Mouse (Mus musculus) bone marrow macrophage, adult 2 months (primary cell): ENCODE results near the gene Fbxo11. TPM values are rescaled to one million over a fixed set of nuclear protein-coding genes. Genes with fewer than 3 reads are reported as not detected.

Experiments used
- H3K27ac ChIP-seq: 2 replicates; pipeline ENCODE4 v1.5.1; 2012; ENCODE audit warnings: low read depth, low read length; ENCODE audit not compliant: insufficient read depth
- H3K4me1 ChIP-seq: 2 replicates; pipeline ENCODE4 v1.6.1; 2012; ENCODE audit warnings: low read length; ENCODE audit not compliant: control insufficient read depth, insufficient read depth
- H3K4me3 ChIP-seq: 2 replicates; pipeline ENCODE4 v1.5.1; 2012; ENCODE audit warnings: mild to moderate bottlenecking, low read length, moderate library complexity; ENCODE audit not compliant: insufficient read depth
- CTCF ChIP-seq: IDR thresholded peaks from 2 replicates; pipeline ENCODE4 v1.5.1; 2012; ENCODE audit warnings: low read depth, mild to moderate bottlenecking, low read length, moderate library complexity
- POLR2A ChIP-seq: IDR thresholded peaks from 2 replicates; pipeline ENCODE4 v1.6.1; 2012; ENCODE audit warnings: mild to moderate bottlenecking, low read depth, low read length, borderline replicate concordance
- polyA plus RNA-seq: library from polyadenylated mRNA; stranded (reverse); fragments of >200 nt; gene quantifications from 2 replicates; pipeline ENCODE4 v1.2.4, GENCODE M21; 2012; ENCODE audit not compliant: missing spikeins, insufficient read depth, insufficient read length

Gene Fbxo11
- polyA plus RNA-seq, 1 experiment = 82.9 TPM

- no peak overlapping the region for H3K27ac ChIP-seq
- H3K4me3 ChIP-seq = no peak overlapping the region
- no peak for TF ChIP-seq CTCF
- no peak for TF ChIP-seq POLR2A
- peaks cover 6% of the 10 kb centered on the region for H3K4me1 ChIP-seq
These were observed 33.2 kb upstream of the Fbxo11 start for GRCm38 (mm10) chr17:88098181-88098852.

GRCm38 (mm10) chr17:88097543-88097942 lies 32.5 kb upstream of the Fbxo11 start:
- no peak overlapping the region for H3K4me3 ChIP-seq

GRCm38 (mm10) chr17:88096809-88097399 lies 31.8 kb upstream of the Fbxo11 start:
- Histone ChIP-seq H3K27ac (no peak overlapping the region), H3K4me1 (no peaks in the 10 kb centered on the region), H3K4me3 (no peak overlapping the region)
- TF ChIP-seq CTCF (no peak), POLR2A (no peak)

More at GRCm38 (mm10) chr17:88097543-88097942, 32.5 kb upstream of the Fbxo11 start:
- H3K27ac ChIP-seq = no peak overlapping the region
- peaks cover 3% of the 10 kb centered on the region for H3K4me1 ChIP-seq
- TF ChIP-seq CTCF (no peak), POLR2A (no peak)

- no peak for TF ChIP-seq CTCF
- no peak for TF ChIP-seq POLR2A
- Histone ChIP-seq H3K4me3 (no peak overlapping the region), H3K4me1 (no peaks in the 10 kb centered on the region), H3K27ac (no peak overlapping the region)
These were observed 30.6 kb upstream of the Fbxo11 start for GRCm38 (mm10) chr17:88095517-88096198.

- no peak overlapping the region for H3K27ac ChIP-seq
- TF ChIP-seq POLR2A (no peak), CTCF (no peak)
- H3K4me3 ChIP-seq = no peak overlapping the region
- H3K4me1 ChIP-seq = no peaks in the 10 kb centered on the region
These were observed 29.2 kb upstream of the Fbxo11 start for GRCm38 (mm10) chr17:88094327-88094726.

GRCm38 (mm10) chr17:88093798-88094197 lies 28.7 kb upstream of the Fbxo11 start:
- H3K4me3 ChIP-seq = no peak overlapping the region
- H3K4me1 ChIP-seq = no peaks in the 10 kb centered on the region
- no peak overlapping the region for H3K27ac ChIP-seq
- no peak for TF ChIP-seq POLR2A
- no peak for TF ChIP-seq CTCF

GRCm38 (mm10) chr17:88085976-88086375 lies 20.9 kb upstream of the Fbxo11 start:
- Histone ChIP-seq H3K4me3 (no peak overlapping the region), H3K27ac (no peak overlapping the region), H3K4me1 (no peaks in the 10 kb centered on the region)
- no peak for TF ChIP-seq POLR2A
- TF ChIP-seq CTCF = no peak

- TF ChIP-seq CTCF (no peak), POLR2A (no peak)
- no peak overlapping the region for H3K4me3 ChIP-seq
- no peaks in the 10 kb centered on the region for H3K4me1 ChIP-seq
These were observed 16.4 kb upstream of the Fbxo11 start for GRCm38 (mm10) chr17:88081446-88081845.

GRCm38 (mm10) chr17:88079771-88080170 lies 14.7 kb upstream of the Fbxo11 start:
- Histone ChIP-seq H3K4me3 (no peak overlapping the region), H3K27ac (no peak overlapping the region), H3K4me1 (peaks cover 2% of the 10 kb centered on the region; the same call in 1 of the 2 replicates)
- TF ChIP-seq CTCF = no peak
- TF ChIP-seq POLR2A = no peak

More at GRCm38 (mm10) chr17:88081446-88081845, 16.4 kb upstream of the Fbxo11 start:
- H3K27ac ChIP-seq = no peak overlapping the region

GRCm38 (mm10) chr17:88072047-88072446 lies 7.0 kb upstream of the Fbxo11 start:
- H3K27ac ChIP-seq = no peak overlapping the region
- H3K4me1 ChIP-seq = peaks cover 5% of the 10 kb centered on the region; the same call in 1 of the 2 replicates
- H3K4me3 ChIP-seq = no peak overlapping the region
- TF ChIP-seq POLR2A (no peak), CTCF (no peak)

- TF ChIP-seq CTCF = no peak
- no peak for TF ChIP-seq POLR2A
- Histone ChIP-seq H3K27ac (no peak overlapping the region), H3K4me1 (0 out of 2 replicates have a peak, but pooled peaks cover 2% of the 10 kb centered on the region), H3K4me3 (no peak overlapping the region)
These were observed 3.1 kb upstream of the Fbxo11 start for GRCm38 (mm10) chr17:88068024-88068719.
